Mouse (Mus musculus) natural killer cell, adult 2 months (primary cell): ENCODE measurements around the gene Mat2b.
A peak's percentile ranks its signal among the peaks of the same experiment; 100 is the strongest.
"Not testable (repeated sequence)": the region's sequence is repeated elsewhere in the genome, so short reads cannot be mapped to it uniquely, and the experiment has no call there.

ENCODE experiments used
- DNase-seq, 2 experiments: peaks; one replicate each; pipeline ENCODE4 v3.0.0; 2022; ENCODE audit warnings: low spot score in 2 of 2

The Mat2b gene

GRCm38 (mm10) chr11:40695103-40695502 lies at the start of gene Mat2b:
Mat2b (minus strand) TSS chr11:40695203.
- no peak for DNase-seq

- no peak for DNase-seq
Measured at GRCm38 (mm10) chr11:40744348-40744747, 49.3 kb upstream of the Mat2b start.

GRCm38 (mm10) chr11:40741605-40742262 lies 46.7 kb upstream of the Mat2b start:
- no peak for DNase-seq

- no peak for DNase-seq
Measured at GRCm38 (mm10) chr11:40737369-40737768, 42.4 kb upstream of the Mat2b start.

- DNase-seq, result no peak
Measured at GRCm38 (mm10) chr11:40734251-40734752, 39.3 kb upstream of the Mat2b start.

- DNase-seq, result peak; percentile 93 to 94
Measured at GRCm38 (mm10) chr11:40733339-40734174, 38.6 kb upstream of the Mat2b start, which contains the start of the genes Hmmr and Nudcd2. Hmmr (minus strand) TSS chr11:40733422. Nudcd2 (plus strand) TSS chr11:40733667.

GRCm38 (mm10) chr11:40732997-40733338 lies 38.0 kb upstream of the Mat2b start:
- DNase-seq, result no peak

- no peak for DNase-seq
Measured at GRCm38 (mm10) chr11:40718324-40718723, 23.3 kb upstream of the Mat2b start.

GRCm38 (mm10) chr11:40715524-40715923 lies 20.5 kb upstream of the Mat2b start:
- no peak for DNase-seq

GRCm38 (mm10) chr11:40713858-40714257 lies 18.9 kb upstream of the Mat2b start:
- DNase-seq, result no peak

- not testable (repeated sequence) for DNase-seq
Measured at GRCm38 (mm10) chr11:40709899-40710298, 14.9 kb upstream of the Mat2b start.

GRCm38 (mm10) chr11:40694311-40695087 lies 504 bp downstream of the Mat2b start:
- DNase-seq, result peak; percentile 58 to 72

GRCm38 (mm10) chr11:40693366-40693951 lies 1.5 kb downstream of the Mat2b start:
- peak; percentile 16 to 17 for DNase-seq

GRCm38 (mm10) chr11:40692511-40693365 lies 2.3 kb downstream of the Mat2b start:
- peak; percentile 88 to 90 for DNase-seq

- DNase-seq, result no peak
Measured at GRCm38 (mm10) chr11:40692101-40692509, 2.9 kb downstream of the Mat2b start.

GRCm38 (mm10) chr11:40690444-40691127 lies 4.4 kb downstream of the Mat2b start:
- no peak for DNase-seq

GRCm38 (mm10) chr11:40683295-40683694 lies 11.7 kb downstream of the Mat2b start:
- no peak for DNase-seq

GRCm38 (mm10) chr11:40682456-40682855 lies 12.5 kb downstream of the Mat2b start:
- no peak for DNase-seq

GRCm38 (mm10) chr11:40677169-40677568 lies 17.8 kb downstream of the Mat2b start:
- DNase-seq, result no peak
